Mouse (Mus musculus): ENCODE measurements around the gene 1700029F12Rik. TPM values are rescaled to one million over a fixed set of nuclear protein-coding genes. Genes with fewer than 3 reads are reported as not detected.

The 1700029F12Rik gene
- polyA plus RNA-seq, 1 experiment from 2014 or later = not detected

GRCm38 (mm10) chr13:96990045-96990444, 44.1 kb downstream of the 1700029F12Rik start:
- DNase-seq (no peak), ATAC-seq (ENCODE audit: low read depth) (no peak)
- no peak overlapping the region for H3K27ac ChIP-seq
- no peak overlapping the region for H3K9ac ChIP-seq
- peaks cover 32% of the 10 kb centered on the region for H3K4me1 ChIP-seq (replicated peaks)
- H3K27me3 ChIP-seq = peaks cover 23% of the 10 kb centered on the region
- H3K36me3 ChIP-seq = no peaks in the 10 kb centered on the region
- H3K9me3 ChIP-seq (replicated peaks) = no peaks in the 10 kb centered on the region
- H3K4me2 ChIP-seq = no peak overlapping the region
- H3K4me3 ChIP-seq (replicated peaks) = no peak overlapping the region
- WGBS (ENCODE audit: insufficient replicate concordance) = 60% methylated on average over 3 of the region's 3 CpGs

- DNase-seq (no peak), ATAC-seq (ENCODE audit: low read depth) (peak; percentile 72)
These were observed 45.0 kb downstream of the 1700029F12Rik start for GRCm38 (mm10) chr13:96989129-96989528.

GRCm38 (mm10) chr13:96985599-96986275, 48.4 kb downstream of the 1700029F12Rik start:
- no peaks in the 10 kb centered on the region for H3K36me3 ChIP-seq
- peaks cover 54% of the 10 kb centered on the region for H3K4me1 ChIP-seq (replicated peaks)
- 0 out of 2 replicates have a peak overlapping the region, but pooled peaks have one; percentile 6 for H3K4me2 ChIP-seq
- H3K9me3 ChIP-seq (replicated peaks) = no peaks in the 10 kb centered on the region
- ATAC-seq (ENCODE audit: low read depth) (no peak), DNase-seq (no peak)
- no peak overlapping the region for H3K4me3 ChIP-seq (replicated peaks)
- H3K27ac ChIP-seq = no peak overlapping the region
- 19% methylated on average over 12 of the region's 12 CpGs for WGBS (ENCODE audit: insufficient replicate concordance)
- 0 out of 2 replicates have a peak overlapping the region, but pooled peaks have one; percentile 3 for H3K9ac ChIP-seq
- H3K27me3 ChIP-seq = peaks cover 47% of the 10 kb centered on the region

More at GRCm38 (mm10) chr13:96989129-96989528, 45.0 kb downstream of the 1700029F12Rik start:
- H3K4me3 ChIP-seq (replicated peaks) = no peak overlapping the region
- no peaks in the 10 kb centered on the region for H3K36me3 ChIP-seq
- H3K9me3 ChIP-seq (replicated peaks) = no peaks in the 10 kb centered on the region
- no peak overlapping the region for H3K9ac ChIP-seq
- WGBS (ENCODE audit: insufficient replicate concordance) = 50% methylated on average over 16 of the region's 16 CpGs
- 0 out of 2 replicates have a peak overlapping the region, but pooled peaks have one; percentile 13 for H3K4me2 ChIP-seq
- peaks cover 38% of the 10 kb centered on the region for H3K4me1 ChIP-seq (replicated peaks)
- no peak overlapping the region for H3K27ac ChIP-seq
- peaks cover 32% of the 10 kb centered on the region for H3K27me3 ChIP-seq

GRCm38 (mm10) chr13:96984688-96985087, 49.5 kb downstream of the 1700029F12Rik start:
- no peaks in the 10 kb centered on the region for H3K9me3 ChIP-seq (replicated peaks)
- no peak overlapping the region for H3K9ac ChIP-seq
- no peaks in the 10 kb centered on the region for H3K36me3 ChIP-seq
- no peak overlapping the region for H3K4me3 ChIP-seq (replicated peaks)
- 0 out of 2 replicates have a peak overlapping the region, but pooled peaks have one; percentile 84 for H3K27ac ChIP-seq
- ATAC-seq (ENCODE audit: low read depth) = no peak
- peaks cover 47% of the 10 kb centered on the region for H3K27me3 ChIP-seq
- H3K4me1 ChIP-seq (replicated peaks) = peaks cover 50% of the 10 kb centered on the region
- 51% methylated on average over 5 of the region's 5 CpGs for WGBS (ENCODE audit: insufficient replicate concordance)
- H3K4me2 ChIP-seq = no peak overlapping the region
- no peak for DNase-seq

- Histone ChIP-seq H3K4me3 (replicated peaks) (peak overlapping the region; percentile 22), H3K27me3 (peaks cover 46% of the 10 kb centered on the region), H3K27ac (peak overlapping the region; percentile 84), H3K4me2 (peak overlapping the region; percentile 51), H3K9me3 (replicated peaks) (no peaks in the 10 kb centered on the region), H3K36me3 (no peaks in the 10 kb centered on the region), H3K9ac (peak overlapping the region; percentile 22; the same call in 1 of the 2 replicates), H3K4me1 (replicated peaks) (peaks cover 38% of the 10 kb centered on the region)
- WGBS (ENCODE audit: insufficient replicate concordance) = 8% methylated on average over 26 of the region's 26 CpGs
- ATAC-seq (ENCODE audit: low read depth) (peak; percentile 67), DNase-seq (no peak)
These were observed 50.7 kb downstream of the 1700029F12Rik start for GRCm38 (mm10) chr13:96983251-96984126.

- H3K27ac ChIP-seq = no peak overlapping the region
- H3K27me3 ChIP-seq = peaks cover 29% of the 10 kb centered on the region
- H3K9me3 ChIP-seq (replicated peaks) = no peaks in the 10 kb centered on the region
- H3K4me1 ChIP-seq (replicated peaks) = peaks cover 31% of the 10 kb centered on the region
- H3K36me3 ChIP-seq = no peaks in the 10 kb centered on the region
- DNase-seq (no peak), ATAC-seq (ENCODE audit: low read depth) (no peak)
- H3K4me2 ChIP-seq = no peak overlapping the region
- no peak overlapping the region for H3K4me3 ChIP-seq (replicated peaks)
- no peak overlapping the region for H3K9ac ChIP-seq
These were observed 53.6 kb downstream of the 1700029F12Rik start for GRCm38 (mm10) chr13:96980561-96980960.

- Histone ChIP-seq H3K27ac (no peak overlapping the region), H3K9me3 (replicated peaks) (no peaks in the 10 kb centered on the region), H3K4me1 (replicated peaks) (peaks cover 16% of the 10 kb centered on the region), H3K4me3 (replicated peaks) (no peak overlapping the region), H3K27me3 (no peaks in the 10 kb centered on the region; the same call in 1 of the 2 replicates), H3K9ac (no peak overlapping the region), H3K36me3 (no peaks in the 10 kb centered on the region), H3K4me2 (no peak overlapping the region)
- 68% methylated on average over 6 of the region's 6 CpGs for WGBS (ENCODE audit: insufficient replicate concordance)
- DNase-seq (no peak), ATAC-seq (ENCODE audit: low read depth) (no peak)
These were observed 57.1 kb downstream of the 1700029F12Rik start for GRCm38 (mm10) chr13:96976986-96977595.

- 70% methylated on average over 4 of the region's 4 CpGs for WGBS (ENCODE audit: insufficient replicate concordance)
- no peak for ATAC-seq (ENCODE audit: low read depth)
These were observed 60.8 kb downstream of the 1700029F12Rik start for GRCm38 (mm10) chr13:96973318-96973717.

More at GRCm38 (mm10) chr13:96973318-96973717, 60.8 kb downstream of the 1700029F12Rik start:
- Histone ChIP-seq H3K36me3 (no peaks in the 10 kb centered on the region), H3K4me2 (no peak overlapping the region), H3K4me3 (replicated peaks) (no peak overlapping the region), H3K4me1 (replicated peaks) (peaks cover 30% of the 10 kb centered on the region), H3K9ac (no peak overlapping the region), H3K27me3 (no peaks in the 10 kb centered on the region), H3K27ac (no peak overlapping the region), H3K9me3 (replicated peaks) (no peaks in the 10 kb centered on the region)
- no peak for DNase-seq

Other genes starting within 250 kb of the 1700029F12Rik start
- 0.54 and 0.88 TPM in 2 replicates for gene Gcnt4, start 109.7 kb downstream of the 1700029F12Rik start, polyA plus RNA-seq (2015; fragmentation: Nextera tagmentation; extraction: Ambion mirVana)
- gene Fam169a, start 32.9 kb upstream of the 1700029F12Rik start, polyA plus RNA-seq (2015; fragmentation: Nextera tagmentation; extraction: Ambion mirVana) = 2.1 and 2.3 TPM in 2 replicates
- 0.79 and 0.97 TPM in 2 replicates for gene Gm6169, start 64.9 kb upstream of the 1700029F12Rik start, polyA plus RNA-seq (2015; fragmentation: Nextera tagmentation; extraction: Ambion mirVana)
- gene Gfm2, start 103.6 kb upstream of the 1700029F12Rik start, polyA plus RNA-seq (2015; fragmentation: Nextera tagmentation; extraction: Ambion mirVana) = 21.4 and 24.6 TPM in 2 replicates
- gene Nsa2, start 103.6 kb upstream of the 1700029F12Rik start, polyA plus RNA-seq (2015; fragmentation: Nextera tagmentation; extraction: Ambion mirVana) = 38.2 and 43.6 TPM in 2 replicates
- gene Hexb, start 164.0 kb upstream of the 1700029F12Rik start, polyA plus RNA-seq (2015; fragmentation: Nextera tagmentation; extraction: Ambion mirVana) = 16.0 and 20.4 TPM in 2 replicates
- 0.75 and 0.81 TPM in 2 replicates for gene Enc1, start 206.7 kb upstream of the 1700029F12Rik start, polyA plus RNA-seq (2015; fragmentation: Nextera tagmentation; extraction: Ambion mirVana)

All from liver, embryonic 13.5 days (tissue).